Mouse (Mus musculus): ENCODE data around the gene Ubap1l.

DNA sequence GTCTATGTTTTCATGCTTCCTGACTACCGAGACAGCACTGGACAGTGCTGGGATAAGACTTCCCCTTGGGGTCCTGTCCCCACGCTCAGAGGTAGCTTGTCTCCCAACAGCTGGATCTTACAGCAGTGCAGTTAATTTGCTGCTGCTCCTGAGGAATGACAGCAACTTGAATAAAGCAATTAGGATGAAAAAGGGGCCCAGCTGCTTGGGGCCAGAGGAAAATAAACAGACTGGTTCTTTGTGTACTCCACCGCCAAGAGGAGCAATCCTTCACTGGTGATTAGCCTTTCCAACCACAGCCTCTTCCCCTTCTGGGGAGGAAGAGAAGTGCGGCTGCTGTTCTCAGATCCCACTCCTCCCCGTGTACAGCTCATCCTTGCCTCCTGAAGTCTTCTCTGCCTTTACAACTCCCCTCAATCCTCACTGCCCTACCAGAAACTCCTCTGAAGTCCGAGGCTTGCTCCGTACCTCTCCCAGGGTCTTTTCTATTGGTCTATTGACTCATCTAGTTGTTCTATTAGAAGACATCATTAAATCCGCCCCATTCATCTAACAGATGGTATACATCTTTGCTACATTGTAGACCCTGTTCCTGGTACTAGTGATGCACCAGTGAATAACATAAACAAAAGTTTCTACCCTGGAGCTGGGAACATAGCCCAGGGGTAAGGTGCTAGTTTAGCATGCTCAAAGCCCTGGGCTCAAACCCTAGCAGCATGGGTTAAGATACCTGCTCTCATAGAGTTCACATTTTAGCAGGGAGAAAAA, 25.7 kb downstream of the Ubap1l start:
- TF ChIP-seq CTCF (IDR thresholded peaks at IDR 0.05; ENCODE audit: low read depth, low read length) (no peak), POLR2A (IDR thresholded peaks at IDR 0.05; ENCODE audit: extremely low read depth, insufficient read depth, low read length) (no peak)

Measured in liver, adult 2 months (tissue).